Mouse (Mus musculus) adrenal gland, adult 18-20 months (tissue): ENCODE results near the gene Klrg1. TPM values are rescaled to one million over a fixed set of nuclear protein-coding genes. Genes with fewer than 3 reads are reported as not detected.
A peak's percentile ranks its signal among the peaks of the same experiment; 100 is the strongest.

Source experiments
- DNase-seq, 2 experiments: peaks; one replicate each; pipeline ENCODE4 v3.0.0; 2021 to 2022; ENCODE audit warnings: low spot score in 2 of 2
- total RNA-seq, 2 experiments: library from RNA; stranded (reverse); gene quantifications; 1 replicate in 1 of 2; 2 replicates in 1 of 2; pipeline ENCODE4 v1.2.3; 2021

The Klrg1 gene
- total RNA-seq, 2 experiments from 2014 or later = 0.20 to 0.29 TPM

GRCm38 (mm10) chr6:122293121-122293520 lies 10.4 kb upstream of the Klrg1 start:
- no peak for DNase-seq

- no peak for DNase-seq
Observed at GRCm38 (mm10) chr6:122292184-122292583, 9.5 kb upstream of the Klrg1 start.

- DNase-seq = no peak
Observed at GRCm38 (mm10) chr6:122291735-122292134, 9.1 kb upstream of the Klrg1 start.

- no peak for DNase-seq
Observed at GRCm38 (mm10) chr6:122291264-122291663, 8.6 kb upstream of the Klrg1 start.

- DNase-seq = no peak
Observed at GRCm38 (mm10) chr6:122290253-122290652, 7.6 kb upstream of the Klrg1 start.

GRCm38 (mm10) chr6:122289313-122289712 lies 6.6 kb upstream of the Klrg1 start:
- no peak for DNase-seq

GRCm38 (mm10) chr6:122288263-122288662 lies 5.6 kb upstream of the Klrg1 start:
- no peak for DNase-seq

- DNase-seq = no peak
Observed at GRCm38 (mm10) chr6:122284823-122285222, 2.1 kb upstream of the Klrg1 start.

- no peak for DNase-seq
Observed at GRCm38 (mm10) chr6:122284304-122284703, 1.6 kb upstream of the Klrg1 start.

GRCm38 (mm10) chr6:122283429-122283828 lies 747 bp upstream of the Klrg1 start:
- no peak for DNase-seq

GRCm38 (mm10) chr6:122276565-122276964 lies 6.1 kb downstream of the Klrg1 start:
- no peak for DNase-seq

- no peak for DNase-seq
Observed at GRCm38 (mm10) chr6:122274546-122274945, 8.1 kb downstream of the Klrg1 start.

- no peak for DNase-seq
Observed at GRCm38 (mm10) chr6:122270152-122270551, 12.5 kb downstream of the Klrg1 start.

- DNase-seq = no peak
Observed at GRCm38 (mm10) chr6:122269170-122269569, 13.5 kb downstream of the Klrg1 start.

- DNase-seq = peak; percentile 11 to 49
Observed at GRCm38 (mm10) chr6:122268561-122268960, 14.1 kb downstream of the Klrg1 start.

- no peak for DNase-seq
Observed at GRCm38 (mm10) chr6:122262543-122262942, 20.1 kb downstream of the Klrg1 start.

GRCm38 (mm10) chr6:122252146-122252545 lies 30.5 kb downstream of the Klrg1 start:
- no peak for DNase-seq

- no peak for DNase-seq
Observed at GRCm38 (mm10) chr6:122250033-122250432, 32.6 kb downstream of the Klrg1 start.

Other genes starting within 250 kb of the Klrg1 start
- 100 to 1,000 TPM; 136 to 177 TPM for gene M6pr, start 25.8 kb upstream of the Klrg1 start, total RNA-seq
- 10 to 100 TPM; 20.1 to 26.7 TPM for gene Phc1, start 57.7 kb upstream of the Klrg1 start, total RNA-seq
- under 1 TPM in 1 of 2 experiments, not detected in 1; 0.58 TPM for gene Rimklb, start 215.9 kb upstream of the Klrg1 start, total RNA-seq
- gene Mfap5, start 223.0 kb upstream of the Klrg1 start, total RNA-seq = 10 to 100 TPM in 1 of 2 experiments, 1 to 10 TPM in 1; 8.4 to 33.6 TPM